8 mouse cellular contexts compared by ENCODE assay signal in the genomic region with DNA sequence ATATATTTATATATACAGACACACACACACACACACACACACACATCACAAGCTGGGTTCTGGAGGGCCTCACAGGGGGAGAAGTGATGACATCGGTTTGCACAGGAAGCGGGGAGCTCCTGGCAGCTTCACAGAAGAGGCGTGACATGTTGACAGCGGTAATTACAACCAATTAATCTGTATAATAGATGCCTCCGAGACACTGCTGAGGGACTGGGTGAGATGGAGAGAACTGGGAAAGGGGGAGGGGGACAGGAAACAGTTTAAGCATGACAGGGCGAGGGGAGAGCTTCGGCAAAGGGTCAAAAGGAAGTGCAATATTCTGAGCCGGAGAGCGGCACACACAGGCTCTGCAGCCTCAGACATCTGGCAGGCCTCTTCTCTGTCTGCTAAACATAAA.
DNase-seq lines count a peak whose midpoint lies in the region; ATAC-seq lines count a peak whose summit lies in the region.

No protein-coding gene starts in this region.

- ATAC-seq in granulocyte monocyte progenitor cell, adult 5-6 weeks (replicated peaks; ENCODE audit: poor library complexity, severe bottlenecking) = peak; percentile 93

- peak; percentile 51 to 63 for DNase-seq in right cerebral cortex, postnatal 10 days (ENCODE audit: low spot score in 2 of 2)
- no peak for DNase-seq in right cerebral cortex, postnatal 14 days
- DNase-seq in kidney, adult 18-20 months = peak; percentile 28
- peak; percentile 81 for DNase-seq in lung, postnatal 10 days
- DNase-seq in retina, postnatal 1 day = peak; percentile 93
- no peak for DNase-seq in urinary bladder, adult 2 months (ENCODE audit: low spot score)
- no peak for DNase-seq in urinary bladder, postnatal 36 days (ENCODE audit: low spot score in 2 of 2)

Comparison
In these comparisons a context has a peak if more than half of its experiments do, and no peak if none do; other contexts are left out.
1. DNase-seq: peak in right cerebral cortex, postnatal 10 days (2 of 2), kidney, adult 18-20 months (single experiment), lung, postnatal 10 days (single experiment) and retina, postnatal 1 day (single experiment); none in right cerebral cortex, postnatal 14 days (single experiment), urinary bladder, adult 2 months (single experiment) and urinary bladder, postnatal 36 days (0 of 2).